Mouse (Mus musculus) kidney, adult 2 months (tissue): ENCODE results near the gene Polr3k. TPM values are rescaled to one million over a fixed set of nuclear protein-coding genes. Genes with fewer than 3 reads are reported as not detected.

Experiments
- DNase-seq: peaks from one replicate; pipeline ENCODE4 v3.0.0; 2021
- H3K27ac ChIP-seq: fragments of 200-500 bp; 2 replicates; pipeline ENCODE4 v1.5.1; 2012; ENCODE audit warnings: low read depth, low read length, control low read depth, inconsistent platforms; ENCODE audit not compliant: insufficient read depth
- H3K27me3 ChIP-seq: fragments of 200-500 bp; replicated peaks from 2 replicates; pipeline ENCODE4 v1.6.1; 2012; ENCODE audit warnings: mild to moderate bottlenecking, moderate library complexity, low read length, inconsistent platforms; ENCODE audit not compliant: control insufficient read depth, insufficient read depth
- H3K36me3 ChIP-seq: fragments of 200-500 bp; 2 replicates; pipeline ENCODE4 v1.6.1; 2012; ENCODE audit warnings: mild to moderate bottlenecking, moderate library complexity, low read length, inconsistent platforms; ENCODE audit not compliant: control insufficient read depth, insufficient read depth
- H3K4me1 ChIP-seq: fragments of 200-500 bp; 2 replicates; pipeline ENCODE4 v1.6.1; 2011; ENCODE audit warnings: low read length; ENCODE audit not compliant: control insufficient read depth, insufficient read depth
- H3K4me3 ChIP-seq: fragments of 200-500 bp; 2 replicates; pipeline ENCODE4 v1.5.1; 2011; ENCODE audit warnings: mild to moderate bottlenecking, low read depth, low read length, control low read depth; ENCODE audit not compliant: insufficient read depth
- CTCF ChIP-seq: fragments of 200-500 bp; conservative IDR thresholded peaks from 2 replicates; pipeline ENCODE4 v1.5.1; 2011; ENCODE audit warnings: low read depth, mild to moderate bottlenecking, control low read depth, low read length, moderate library complexity, mixed read lengths; ENCODE audit not compliant: insufficient read depth, insufficient read length
- POLR2A ChIP-seq: fragments of 200-500 bp; IDR thresholded peaks from one replicate; pipeline ENCODE4 v1.6.1; 2011; ENCODE audit warnings: low read depth, low read length, control low read depth
- WGBS: fragments of 180-500 bp; shearing (Covaris S2); methylation state at CpG from one replicate; pipeline ENCODE4 v1.1.7; 2018; 5-methylcytosine and 5-hydroxymethylcytosine counted together
- polyA plus RNA-seq: library from polyadenylated mRNA; depleted of rRNA; stranded (reverse); fragments of >200 nt; gene quantifications from 2 replicates; pipeline ENCODE4 v1.2.3, GENCODE M21; 2012; rRNA removed

Polr3k gene
- 4.1 and 4.5 TPM in 2 replicates for polyA plus RNA-seq

DNA sequence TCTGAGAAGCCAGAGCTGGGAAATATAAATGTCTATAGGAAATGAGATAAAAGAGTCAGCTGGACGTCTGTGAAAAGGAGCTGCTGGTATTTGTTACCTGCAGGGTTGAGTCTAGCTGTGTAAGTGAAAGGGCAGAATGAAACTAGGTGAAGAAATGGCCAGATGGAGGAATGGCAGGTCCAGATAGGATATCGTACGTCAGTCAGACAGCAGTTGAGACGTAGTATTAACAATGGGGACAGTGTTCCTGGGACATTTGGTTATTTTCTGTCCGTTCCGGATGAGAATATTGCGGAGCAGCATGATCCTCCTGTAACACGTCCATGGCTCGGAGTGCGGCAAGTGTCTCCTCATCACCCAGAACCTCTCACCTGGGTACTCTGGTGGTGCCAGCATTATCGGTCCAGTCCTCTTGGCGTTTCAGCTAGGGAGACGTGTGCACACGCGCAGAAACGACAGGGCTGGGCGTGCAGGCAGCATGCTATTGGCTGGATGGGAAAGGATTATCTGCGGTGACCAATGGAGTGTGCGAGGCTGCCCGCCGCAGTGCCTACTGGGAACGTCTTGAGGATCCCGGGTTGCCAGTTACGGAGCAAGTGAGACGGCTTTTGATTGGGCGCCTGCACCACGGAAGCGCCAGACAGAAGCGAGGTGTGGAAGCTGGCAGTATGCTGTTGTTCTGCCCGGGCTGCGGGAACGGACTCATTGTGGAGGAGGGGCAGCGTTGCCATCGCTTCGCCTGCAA, at the start of gene Polr3k:
TSS of gene Polr3k (plus strand) at position 547 of the 745 bp plus-strand sequence.
- TF ChIP-seq CTCF (no peak), POLR2A (peak; percentile 70)
- DNase-seq: peak; percentile 98
- Histone ChIP-seq H3K36me3 (no peaks in the 10 kb centered on the region), H3K4me1 (no peaks in the 10 kb centered on the region; the same call in 1 of the 2 replicates), H3K27me3 (no peaks in the 10 kb centered on the region), H3K4me3 (peak within 1 kb of the TSS; percentile 74), H3K27ac (no peak within 1 kb of the TSS)
- under 1% methylated on average over 35 of the region's 35 CpGs for WGBS

DNA sequence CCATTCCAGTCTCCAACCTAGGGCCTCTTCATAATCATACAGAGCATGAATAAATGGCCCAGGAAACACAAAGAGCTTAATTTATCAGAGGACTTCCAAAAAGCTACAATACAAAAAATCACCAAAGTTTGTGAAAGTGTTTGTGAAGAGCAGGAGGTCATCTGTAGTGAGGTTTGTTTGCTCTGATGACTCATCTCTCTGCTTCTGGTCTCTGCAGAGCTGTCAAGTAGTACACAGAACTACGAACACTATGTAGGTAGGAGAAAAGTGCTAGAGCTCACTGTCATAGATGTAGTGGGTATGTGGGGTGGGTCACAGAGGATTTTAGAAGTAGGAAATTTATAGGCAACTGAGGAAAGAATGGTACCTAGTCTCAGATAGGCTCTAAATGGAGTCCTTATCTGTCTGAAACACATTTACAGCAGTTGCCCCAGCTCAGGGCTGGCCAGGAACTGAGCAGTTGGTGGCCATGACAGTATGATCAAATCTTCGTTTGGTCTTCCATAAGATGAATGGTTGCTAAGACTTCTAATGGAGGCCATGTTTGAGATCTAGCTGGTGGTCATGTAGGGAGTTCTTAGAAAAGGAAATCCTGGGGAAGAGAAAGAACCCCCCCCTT, 35.0 kb upstream of the Polr3k start:
- Histone ChIP-seq H3K4me1 (no peaks in the 10 kb centered on the region), H3K27ac (no peak overlapping the region), H3K36me3 (no peaks in the 10 kb centered on the region), H3K4me3 (no peak overlapping the region), H3K27me3 (no peaks in the 10 kb centered on the region)
- no peak for DNase-seq
- WGBS: 66% methylated on average over 2 of the region's 2 CpGs
- no peak for TF ChIP-seq CTCF
- no peak for TF ChIP-seq POLR2A

DNA sequence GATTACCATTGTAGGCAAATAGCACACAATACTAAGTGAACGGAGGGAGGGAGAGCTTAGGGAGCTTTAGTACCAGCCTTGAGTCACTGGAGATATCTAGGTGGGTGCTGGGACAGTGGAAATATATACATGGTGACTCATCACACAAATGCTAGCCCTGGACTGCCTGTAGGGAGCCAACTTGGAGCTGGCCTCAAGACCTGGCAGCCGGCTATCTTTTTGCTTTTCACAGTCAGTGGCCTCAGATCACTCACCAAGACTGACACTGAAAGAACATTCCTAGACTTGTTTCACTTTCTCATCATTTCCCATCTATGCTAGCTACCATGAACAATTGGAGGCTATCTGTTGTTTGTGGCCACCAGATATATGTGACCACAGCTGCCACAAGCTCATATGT, 31.4 kb upstream of the Polr3k start:
- Histone ChIP-seq H3K27ac (no peak overlapping the region), H3K4me1 (peaks cover 3% of the 10 kb centered on the region; the same call in 1 of the 2 replicates), H3K27me3 (no peaks in the 10 kb centered on the region), H3K36me3 (no peaks in the 10 kb centered on the region), H3K4me3 (no peak overlapping the region)
- TF ChIP-seq POLR2A: no peak
- TF ChIP-seq CTCF: no peak
- 82% methylated on average over 2 of the region's 2 CpGs for WGBS
- no peak for DNase-seq

DNA sequence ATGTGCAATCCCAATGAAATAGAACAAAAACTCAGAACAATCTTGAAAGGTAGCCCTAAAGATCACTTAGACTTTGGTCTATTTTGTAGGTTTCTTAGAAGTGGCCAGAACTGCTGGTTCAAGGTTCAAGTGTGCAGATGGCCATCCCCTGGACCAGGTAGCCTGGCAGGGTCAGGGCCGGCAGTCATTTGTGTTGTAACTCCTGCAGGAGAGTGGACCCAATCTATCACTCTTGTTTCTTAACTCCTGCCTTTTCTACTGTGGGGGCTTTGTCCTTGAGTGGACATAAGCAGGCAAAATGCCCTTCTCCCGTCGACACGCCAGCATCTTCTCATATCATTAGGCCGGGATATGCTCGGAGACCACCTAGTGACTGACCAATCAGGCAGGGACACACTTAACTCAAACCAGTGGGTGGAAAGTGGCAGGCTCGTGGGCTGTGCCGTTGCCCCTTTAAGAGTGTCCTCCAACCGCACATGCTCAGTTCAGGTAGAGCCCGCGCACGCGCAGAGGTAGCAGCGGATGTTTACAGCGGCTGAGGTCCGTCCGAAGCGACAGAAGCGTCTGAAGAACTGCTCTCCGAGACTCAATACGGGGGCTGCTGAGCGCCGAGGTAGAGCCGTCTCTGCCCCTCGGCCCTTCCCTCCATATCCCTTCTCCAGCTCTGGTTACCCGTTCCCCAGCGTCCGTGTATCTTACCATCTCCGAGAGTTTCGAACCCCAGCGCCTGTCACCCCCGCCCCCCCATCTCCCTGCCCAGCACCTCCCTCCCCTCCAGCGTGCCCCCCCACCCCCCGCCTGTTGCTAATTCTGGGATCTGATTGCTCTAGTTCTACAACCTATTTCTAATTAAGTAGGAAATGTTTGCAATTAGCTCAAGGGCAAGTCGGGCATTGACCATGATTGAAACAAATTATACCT, 26.5 kb upstream of the Polr3k start, which contains the start of gene Pcmtd2:
TSS of gene Pcmtd2 (plus strand) at position 483 of the 921 bp plus-strand sequence.
- Histone ChIP-seq H3K27ac (peak within 1 kb of the TSS; percentile 77), H3K4me3 (peak within 1 kb of the TSS; percentile 86), H3K36me3 (no peaks in the 10 kb centered on the region), H3K4me1 (peaks cover 9% of the 10 kb centered on the region; the same call in 1 of the 2 replicates), H3K27me3 (no peaks in the 10 kb centered on the region)
- DNase-seq: peak; percentile 97
- WGBS: under 1% methylated on average over 35 of the region's 35 CpGs
- TF ChIP-seq CTCF (no peak), POLR2A (peak; percentile 78)

DNA sequence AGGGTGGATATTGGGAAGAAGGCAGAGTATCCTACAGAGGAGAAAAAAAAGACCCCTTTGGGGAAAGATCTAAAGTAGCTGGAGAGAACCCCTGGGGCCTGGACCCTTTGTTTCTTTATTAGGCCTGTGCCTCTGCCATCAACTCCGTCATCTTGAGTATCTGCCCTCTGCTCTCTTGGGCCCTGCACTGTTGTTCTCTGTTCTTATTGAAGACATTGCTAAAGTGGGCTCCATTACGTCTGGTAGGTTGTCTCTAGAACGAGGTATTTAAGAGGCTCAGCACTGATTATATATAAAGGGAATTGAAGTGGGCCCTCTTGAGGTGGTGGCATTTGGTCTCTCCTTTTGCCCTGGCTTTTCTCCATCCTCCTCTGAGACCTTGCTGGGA, 25.9 kb upstream of the Polr3k start:
- H3K27ac ChIP-seq: peak overlapping the region; percentile 64
- under 1% methylated on average over 3 of the region's 3 CpGs for WGBS
- H3K27me3 ChIP-seq: no peaks in the 10 kb centered on the region
- H3K4me1 ChIP-seq: peaks cover 9% of the 10 kb centered on the region; the same call in 1 of the 2 replicates
- peak; percentile 24 for DNase-seq
- no peaks in the 10 kb centered on the region for H3K36me3 ChIP-seq
- H3K4me3 ChIP-seq: peak overlapping the region; percentile 86
- TF ChIP-seq POLR2A: no peak

DNA sequence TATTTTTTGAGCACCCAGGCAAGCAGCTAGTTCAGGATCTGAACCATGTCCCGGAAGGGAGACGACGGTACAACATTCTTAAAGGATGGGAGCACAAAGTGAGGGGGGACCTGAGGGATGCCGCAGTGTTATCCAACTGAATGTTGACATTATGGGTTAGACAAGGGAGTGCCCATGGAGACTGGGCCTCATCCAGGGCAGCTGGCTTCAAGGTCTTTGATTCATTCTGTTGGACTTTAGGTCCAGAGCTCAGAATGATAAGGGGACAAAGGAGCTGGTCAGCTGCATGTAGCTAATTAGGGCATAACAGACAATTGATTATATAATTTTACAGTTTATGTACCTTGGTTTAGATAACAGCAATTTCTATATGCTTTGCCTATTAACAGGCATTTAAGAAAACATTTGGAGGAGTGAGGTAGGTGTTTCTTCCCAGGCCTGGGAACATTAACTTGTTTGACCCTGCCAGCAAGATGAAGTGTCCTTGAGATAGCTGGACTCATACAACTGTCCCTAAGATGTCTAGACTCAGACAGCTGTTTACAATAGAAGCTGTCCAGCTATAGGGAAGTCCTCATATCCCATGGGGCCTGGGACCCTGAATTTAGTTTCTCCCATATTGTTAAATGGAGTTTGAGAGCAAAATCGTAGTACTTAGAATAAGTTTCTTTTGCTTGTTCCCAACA, 18.3 kb upstream of the Polr3k start:
- H3K27me3 ChIP-seq: no peaks in the 10 kb centered on the region
- H3K4me1 ChIP-seq: no peaks in the 10 kb centered on the region
- TF ChIP-seq CTCF: no peak
- no peak for TF ChIP-seq POLR2A
- 90% methylated on average over 5 of the region's 5 CpGs for WGBS
- H3K4me3 ChIP-seq: no peak overlapping the region
- H3K36me3 ChIP-seq: peaks cover 9% of the 10 kb centered on the region
- no peak for DNase-seq
- no peak overlapping the region for H3K27ac ChIP-seq

DNA sequence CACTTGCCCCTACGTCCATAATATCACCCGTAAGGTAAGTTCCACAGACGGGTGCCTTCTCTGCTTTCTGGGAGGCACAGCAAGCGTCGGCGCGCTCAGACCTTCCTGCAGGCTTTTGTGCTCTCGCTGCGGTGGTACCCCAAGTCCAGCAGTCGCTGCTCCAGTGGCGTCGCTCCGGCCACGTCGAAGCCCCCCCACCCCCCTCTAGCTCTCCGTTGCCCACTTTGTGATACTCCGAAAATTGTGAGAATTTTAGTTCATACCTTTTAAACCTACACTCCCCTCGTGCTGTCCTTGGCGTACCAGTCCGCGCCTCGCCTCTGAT, 361 bp downstream of the Polr3k start:
- H3K4me1 ChIP-seq: no peaks in the 10 kb centered on the region; the same call in 1 of the 2 replicates
- H3K4me3 ChIP-seq: peak overlapping the region; percentile 74
- no peak overlapping the region for H3K27ac ChIP-seq
- H3K36me3 ChIP-seq: no peaks in the 10 kb centered on the region
- under 1% methylated on average over 22 of the region's 22 CpGs for WGBS
- TF ChIP-seq CTCF (no peak), POLR2A (no peak)
- no peaks in the 10 kb centered on the region for H3K27me3 ChIP-seq
- DNase-seq: no peak
